Mouse (Mus musculus) liver, embryonic 15.5 days (tissue): ENCODE measurements at regions not wholly inside any gene's neighbourhood (a gene's known extent, or its start where the extent isn't known, plus 50 kb on each side); places are given as distances from the start of the nearest gene placed in this dataset.

Experiments used
- ATAC-seq: fragments of 200-750 bp; cut with Nextera tagmentation; 2 replicates; pipeline ENCODE4 v1.8.0; 2017; ENCODE audit warnings: moderate number of reproducible peaks, mild to moderate bottlenecking, moderate library complexity; ENCODE audit not compliant: insufficient read depth
- H3K27ac ChIP-seq: fragments of 300-500 bp; sonication (generic); replicated peaks from 2 replicates; pipeline ENCODE4 v1.5.1; 2015; ENCODE audit warnings: mild to moderate bottlenecking, inconsistent platforms
- H3K27me3 ChIP-seq: fragments of 300-500 bp; sonication (generic); 2 replicates; pipeline ENCODE4 v1.6.1; 2015; ENCODE audit warnings: mild to moderate bottlenecking, inconsistent platforms
- H3K36me3 ChIP-seq: fragments of 300-500 bp; sonication (generic); replicated peaks from 2 replicates; pipeline ENCODE4 v1.6.1; 2015; ENCODE audit warnings: moderate library complexity, mild to moderate bottlenecking, inconsistent platforms
- H3K4me1 ChIP-seq: fragments of 300-500 bp; sonication (generic); replicated peaks from 2 replicates; pipeline ENCODE4 v1.6.1; 2015; ENCODE audit warnings: inconsistent platforms
- H3K4me2 ChIP-seq: fragments of 300-500 bp; sonication (generic); 2 replicates; pipeline ENCODE4 v1.6.1; 2015; ENCODE audit warnings: moderate library complexity, mild to moderate bottlenecking, inconsistent platforms
- H3K4me3 ChIP-seq: fragments of 300-500 bp; sonication (generic); replicated peaks from 2 replicates; pipeline ENCODE4 v1.5.1; 2015; ENCODE audit warnings: mild to moderate bottlenecking, inconsistent platforms
- H3K9ac ChIP-seq: fragments of 300-500 bp; sonication (generic); 2 replicates; pipeline ENCODE4 v1.6.1; 2015; ENCODE audit warnings: moderate library complexity, mild to moderate bottlenecking, inconsistent platforms
- H3K9me3 ChIP-seq: fragments of 300-500 bp; sonication (generic); replicated peaks from 2 replicates; pipeline ENCODE4 v1.6.1; 2016; ENCODE audit warnings: inconsistent platforms
- WGBS: fragments of 180-500 bp; shearing (Covaris S2); methylation state at CpG from one replicate; pipeline ENCODE4 v1.1.7; 2015; ENCODE audit warnings: mixed read lengths; ENCODE audit not compliant: insufficient replicate concordance; 5-methylcytosine and 5-hydroxymethylcytosine counted together

GRCm38 (mm10) chr3:143790905-143791304 is 414.1 kb downstream of the Lmo4 start:
- no peak overlapping the region for H3K9ac ChIP-seq
- H3K27ac ChIP-seq: no peak overlapping the region
- no peak overlapping the region for H3K4me3 ChIP-seq
- no peaks in the 10 kb centered on the region for H3K27me3 ChIP-seq
- no peaks in the 10 kb centered on the region for H3K36me3 ChIP-seq
- no peak for ATAC-seq
- H3K4me2 ChIP-seq: no peak overlapping the region
- H3K4me1 ChIP-seq: no peaks in the 10 kb centered on the region
- 70% methylated on average over 8 of the region's 8 CpGs for WGBS
- H3K9me3 ChIP-seq: no peaks in the 10 kb centered on the region

- H3K4me3 ChIP-seq: no peak overlapping the region
- H3K9me3 ChIP-seq: no peaks in the 10 kb centered on the region
- H3K36me3 ChIP-seq: no peaks in the 10 kb centered on the region
- no peak overlapping the region for H3K27ac ChIP-seq
- H3K27me3 ChIP-seq: no peaks in the 10 kb centered on the region
- H3K9ac ChIP-seq: no peak overlapping the region
- no peak overlapping the region for H3K4me2 ChIP-seq
- 46% methylated on average over 8 of the region's 8 CpGs for WGBS
- H3K4me1 ChIP-seq: no peaks in the 10 kb centered on the region
- ATAC-seq: no peak
Observed at GRCm38 (mm10) chr3:143789932-143790570, 415.0 kb downstream of the Lmo4 start.

GRCm38 (mm10) chr3:143786889-143787288 is 418.1 kb downstream of the Lmo4 start:
- ATAC-seq: no peak
- 78% methylated on average over 8 of the region's 8 CpGs for WGBS

GRCm38 (mm10) chr3:143784353-143784791 is 420.6 kb downstream of the Lmo4 start:
- ATAC-seq: no peak
- H3K4me1 ChIP-seq: no peaks in the 10 kb centered on the region

More at GRCm38 (mm10) chr3:143786889-143787288, 418.1 kb downstream of the Lmo4 start:
- Histone ChIP-seq H3K4me2 (no peak overlapping the region), H3K9me3 (no peaks in the 10 kb centered on the region), H3K4me3 (no peak overlapping the region), H3K9ac (no peak overlapping the region), H3K27me3 (no peaks in the 10 kb centered on the region), H3K36me3 (no peaks in the 10 kb centered on the region), H3K4me1 (no peaks in the 10 kb centered on the region), H3K27ac (no peak overlapping the region)

GRCm38 (mm10) chr3:143778161-143778560 is 426.9 kb downstream of the Lmo4 start:
- Histone ChIP-seq H3K4me2 (no peak overlapping the region), H3K27me3 (no peaks in the 10 kb centered on the region), H3K36me3 (no peaks in the 10 kb centered on the region), H3K9me3 (no peaks in the 10 kb centered on the region), H3K9ac (no peak overlapping the region), H3K27ac (no peak overlapping the region), H3K4me3 (no peak overlapping the region), H3K4me1 (no peaks in the 10 kb centered on the region)
- ATAC-seq: no peak
- WGBS: 39% methylated on average over 2 of the region's 2 CpGs

More at GRCm38 (mm10) chr3:143784353-143784791, 420.6 kb downstream of the Lmo4 start:
- Histone ChIP-seq H3K9ac (no peak overlapping the region), H3K27ac (no peak overlapping the region), H3K9me3 (no peaks in the 10 kb centered on the region), H3K4me2 (no peak overlapping the region), H3K27me3 (no peaks in the 10 kb centered on the region), H3K36me3 (no peaks in the 10 kb centered on the region), H3K4me3 (no peak overlapping the region)
- WGBS: 52% methylated on average over 3 of the region's 3 CpGs

GRCm38 (mm10) chr3:143759337-143759736 is 445.7 kb downstream of the Lmo4 start:
- Histone ChIP-seq H3K4me3 (no peak overlapping the region), H3K9me3 (no peaks in the 10 kb centered on the region), H3K36me3 (no peaks in the 10 kb centered on the region), H3K9ac (no peak overlapping the region), H3K27ac (no peak overlapping the region), H3K27me3 (no peaks in the 10 kb centered on the region), H3K4me2 (no peak overlapping the region), H3K4me1 (no peaks in the 10 kb centered on the region)
- WGBS: 68% methylated on average over 1 of the region's 1 CpGs
- no peak for ATAC-seq

GRCm38 (mm10) chr3:143753197-143753596 is 451.8 kb downstream of the Lmo4 start:
- no peak overlapping the region for H3K27ac ChIP-seq
- no peaks in the 10 kb centered on the region for H3K27me3 ChIP-seq
- no peaks in the 10 kb centered on the region for H3K9me3 ChIP-seq
- no peaks in the 10 kb centered on the region for H3K4me1 ChIP-seq
- ATAC-seq: no peak
- no peak overlapping the region for H3K4me3 ChIP-seq
- no peak overlapping the region for H3K9ac ChIP-seq
- WGBS: 61% methylated on average over 3 of the region's 3 CpGs
- H3K4me2 ChIP-seq: no peak overlapping the region
- no peaks in the 10 kb centered on the region for H3K36me3 ChIP-seq

- no peak overlapping the region for H3K4me3 ChIP-seq
- ATAC-seq: no peak
- H3K9ac ChIP-seq: no peak overlapping the region
- H3K27me3 ChIP-seq: no peaks in the 10 kb centered on the region
- no peak overlapping the region for H3K27ac ChIP-seq
- no peak overlapping the region for H3K4me2 ChIP-seq
- 38% methylated on average over 1 of the region's 1 CpGs for WGBS
- no peaks in the 10 kb centered on the region for H3K36me3 ChIP-seq
- H3K4me1 ChIP-seq: no peaks in the 10 kb centered on the region
- no peaks in the 10 kb centered on the region for H3K9me3 ChIP-seq
Observed at GRCm38 (mm10) chr3:143752660-143753059, 452.4 kb downstream of the Lmo4 start.

- Histone ChIP-seq H3K4me3 (no peak overlapping the region), H3K9ac (no peak overlapping the region), H3K9me3 (no peaks in the 10 kb centered on the region), H3K36me3 (no peaks in the 10 kb centered on the region), H3K4me2 (no peak overlapping the region), H3K27me3 (no peaks in the 10 kb centered on the region), H3K4me1 (no peaks in the 10 kb centered on the region), H3K27ac (no peak overlapping the region)
- ATAC-seq: no peak
- 61% methylated on average over 4 of the region's 4 CpGs for WGBS
Observed at GRCm38 (mm10) chr3:143750128-143750527, 454.9 kb downstream of the Lmo4 start.

GRCm38 (mm10) chr3:143743649-143744048 is 461.4 kb downstream of the Lmo4 start:
- peak; percentile 12; the same call in 1 of the 2 replicates for ATAC-seq
- Histone ChIP-seq H3K4me3 (no peak overlapping the region), H3K9me3 (no peaks in the 10 kb centered on the region), H3K4me1 (no peaks in the 10 kb centered on the region), H3K4me2 (no peak overlapping the region), H3K9ac (no peak overlapping the region), H3K27me3 (no peaks in the 10 kb centered on the region), H3K27ac (no peak overlapping the region), H3K36me3 (no peaks in the 10 kb centered on the region)
- WGBS: 54% methylated on average over 7 of the region's 7 CpGs

- peak; percentile 51 for ATAC-seq
- WGBS: 51% methylated on average over 17 of the region's 17 CpGs
Observed at GRCm38 (mm10) chr3:143742786-143743571, 462.0 kb downstream of the Lmo4 start.

More at GRCm38 (mm10) chr3:143742786-143743571, 462.0 kb downstream of the Lmo4 start:
- H3K9me3 ChIP-seq: no peaks in the 10 kb centered on the region
- peak overlapping the region; percentile 32 for H3K4me2 ChIP-seq
- no peak overlapping the region for H3K9ac ChIP-seq
- peak overlapping the region; percentile 17 for H3K4me3 ChIP-seq
- no peaks in the 10 kb centered on the region for H3K27me3 ChIP-seq
- H3K36me3 ChIP-seq: no peaks in the 10 kb centered on the region
- no peak overlapping the region for H3K27ac ChIP-seq
- no peaks in the 10 kb centered on the region for H3K4me1 ChIP-seq
